Mouse (Mus musculus): Measurements from ENCODE around the gene Lrrc4c.

DNA sequence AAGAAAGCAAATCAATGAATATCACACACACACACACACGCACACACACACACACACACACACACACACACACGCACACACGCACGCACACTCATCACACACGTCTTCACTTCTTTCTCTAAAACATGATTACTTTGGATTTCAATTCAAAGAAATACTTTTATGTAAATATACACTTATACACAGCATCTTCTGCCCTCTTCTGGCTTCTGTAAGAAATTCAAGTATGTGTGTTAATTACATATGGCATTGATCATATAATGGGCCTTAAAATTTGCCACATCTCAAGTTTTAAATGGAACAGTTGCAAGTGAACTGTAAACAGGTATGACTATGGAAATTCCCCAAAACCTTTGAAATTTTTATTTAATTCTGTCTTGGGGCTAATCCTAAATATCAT lies 35.0 kb upstream of the Lrrc4c start:
- no peak for TF ChIP-seq MAFK (IDR thresholded peaks at IDR 0.05; ENCODE audit: insufficient read depth, low read depth, low read length)
- no peak for TF ChIP-seq ZNF384 (IDR thresholded peaks at IDR 0.05; ENCODE audit: low read depth, low read length)

All from ES-E14 (cell line).